Mouse (Mus musculus): ENCODE results near the gene Col25a1. TPM values are rescaled to one million over a fixed set of nuclear protein-coding genes. Genes with fewer than 3 reads are reported as not detected.

Col25a1 gene
- polyA plus RNA-seq, 1 experiment from 2014 or later, result 10.0 TPM

DNA sequence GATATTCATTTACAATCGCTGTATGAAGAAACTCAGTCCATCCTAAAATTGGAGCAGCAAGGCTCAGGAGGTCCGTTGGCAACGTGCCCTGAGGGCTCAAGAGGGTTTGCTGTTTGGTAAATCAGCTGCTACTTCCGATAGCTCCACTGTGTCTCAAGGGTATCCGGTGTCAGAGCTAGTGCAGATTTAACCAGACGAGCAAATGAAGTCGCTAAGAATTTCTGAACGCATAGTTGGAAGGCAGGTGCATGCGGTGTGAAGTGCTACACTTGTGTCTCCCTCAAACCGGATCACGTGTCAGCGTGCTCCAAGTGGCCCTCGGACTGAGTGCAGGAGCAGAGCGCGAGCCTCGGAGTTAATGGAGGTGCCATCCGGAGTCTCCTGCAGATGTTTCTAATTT lies 448.2 kb downstream of the Col25a1 start:
- 61% methylated on average over 17 of the region's 17 CpGs for WGBS
- H3K27ac ChIP-seq, result no peak overlapping the region
- H3K9me3 ChIP-seq (replicated peaks), result no peaks in the 10 kb centered on the region
- no peaks in the 10 kb centered on the region for H3K36me3 ChIP-seq
- H3K4me1 ChIP-seq, result peaks cover 4% of the 10 kb centered on the region
- no peak overlapping the region for H3K4me3 ChIP-seq
- no peak overlapping the region for H3K4me2 ChIP-seq (replicated peaks)
- no peak overlapping the region for H3K9ac ChIP-seq
- ATAC-seq (ENCODE audit: low FRiP score), result no peak
- H3K27me3 ChIP-seq, result no peaks in the 10 kb centered on the region

DNA sequence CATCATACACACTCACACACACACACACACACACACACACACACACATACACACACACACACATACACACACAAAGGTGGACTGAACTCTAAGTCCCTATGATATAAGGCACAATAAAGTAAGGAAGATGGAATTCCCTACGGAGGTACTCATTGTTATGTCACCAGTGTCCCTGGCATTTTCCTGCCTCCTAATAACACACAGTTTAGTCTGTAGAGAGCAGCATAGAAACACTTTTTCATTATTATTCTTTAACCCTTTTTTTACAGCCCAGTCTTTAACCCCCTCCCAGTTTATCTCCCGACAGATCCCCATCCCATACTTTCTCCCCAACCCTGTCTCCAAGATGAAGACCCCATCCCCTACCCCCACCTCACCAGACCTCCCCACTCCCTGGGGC lies 450.3 kb downstream of the Col25a1 start:
- Histone ChIP-seq H3K4me1 (peaks cover 4% of the 10 kb centered on the region), H3K4me3 (no peak overlapping the region), H3K27me3 (no peaks in the 10 kb centered on the region), H3K9ac (no peak overlapping the region), H3K36me3 (no peaks in the 10 kb centered on the region), H3K4me2 (replicated peaks) (no peak overlapping the region), H3K27ac (no peak overlapping the region), H3K9me3 (replicated peaks) (no peaks in the 10 kb centered on the region)
- 90% methylated on average over 2 of the region's 2 CpGs for WGBS
- ATAC-seq (ENCODE audit: low FRiP score), result no peak

DNA sequence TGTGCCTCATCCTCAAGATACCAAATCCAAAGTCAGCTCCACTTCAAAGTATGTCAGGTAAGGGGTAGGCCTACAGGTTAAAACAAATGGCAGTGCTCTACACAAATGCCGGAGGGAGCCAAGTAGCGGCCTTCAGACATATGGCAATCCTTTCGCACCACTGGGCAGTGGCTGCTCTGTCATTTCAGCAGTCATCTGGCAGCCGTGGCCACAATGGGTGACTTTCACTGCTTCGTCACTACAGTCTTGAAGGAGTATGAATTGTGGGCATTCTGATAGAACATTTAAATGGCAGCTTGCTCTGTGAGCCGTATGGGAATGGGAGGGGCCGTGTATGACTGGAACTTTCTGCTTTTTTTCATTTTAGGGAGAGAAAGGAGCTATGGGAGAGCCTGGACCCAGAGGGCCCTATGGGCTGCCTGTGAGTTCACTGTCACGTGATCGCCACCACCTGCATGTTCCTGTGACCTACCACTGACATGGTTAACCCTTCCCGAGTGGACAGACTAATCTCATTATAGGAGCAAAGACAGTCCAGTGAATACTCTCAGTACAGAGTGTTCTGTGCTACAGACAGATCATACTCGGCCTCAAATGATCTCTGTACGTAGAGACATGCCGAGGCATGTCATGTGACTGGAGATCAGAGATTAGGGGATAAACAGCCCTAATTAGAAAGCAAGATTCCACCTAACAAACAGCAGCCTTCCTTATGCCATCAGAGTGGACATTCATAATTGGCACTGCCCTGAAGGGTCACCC lies 451.8 kb downstream of the Col25a1 start:
- Histone ChIP-seq H3K9ac (no peak overlapping the region), H3K4me3 (no peak overlapping the region)
- ATAC-seq (ENCODE audit: low FRiP score), result no peak

DNA sequence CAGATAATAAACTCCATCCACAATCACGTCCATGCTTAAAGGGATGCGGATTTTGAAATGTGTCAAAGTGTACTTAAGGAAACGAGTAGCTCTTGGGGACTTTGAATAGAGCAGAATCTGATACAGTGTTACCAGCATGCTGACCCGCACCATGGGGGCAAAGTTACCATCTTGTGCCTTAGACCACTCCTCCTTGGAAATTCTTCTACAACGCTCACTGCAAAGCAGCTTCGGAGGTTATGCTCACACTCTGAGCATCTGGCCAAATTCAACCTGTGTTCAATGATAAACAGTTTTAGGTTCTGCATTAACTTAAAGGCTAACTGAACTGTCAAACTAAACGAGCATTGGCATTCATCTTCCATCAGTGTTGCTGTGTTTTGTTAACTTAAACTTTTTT lies 452.7 kb downstream of the Col25a1 start:
- Histone ChIP-seq H3K36me3 (no peaks in the 10 kb centered on the region), H3K4me1 (peaks cover 4% of the 10 kb centered on the region), H3K4me2 (replicated peaks) (no peak overlapping the region), H3K4me3 (no peak overlapping the region), H3K27me3 (no peaks in the 10 kb centered on the region), H3K27ac (no peak overlapping the region), H3K9ac (no peak overlapping the region), H3K9me3 (replicated peaks) (no peaks in the 10 kb centered on the region)
- WGBS, result 79% methylated on average over 7 of the region's 7 CpGs
- ATAC-seq (ENCODE audit: low FRiP score), result no peak

More for the DNA sequence above, 451.8 kb downstream of the Col25a1 start:
- 77% methylated on average over 13 of the region's 13 CpGs for WGBS
- no peaks in the 10 kb centered on the region for H3K9me3 ChIP-seq (replicated peaks)
- H3K36me3 ChIP-seq, result no peaks in the 10 kb centered on the region
- H3K27ac ChIP-seq, result no peak overlapping the region
- no peak overlapping the region for H3K4me2 ChIP-seq (replicated peaks)
- no peaks in the 10 kb centered on the region for H3K27me3 ChIP-seq
- H3K4me1 ChIP-seq, result peaks cover 4% of the 10 kb centered on the region

DNA sequence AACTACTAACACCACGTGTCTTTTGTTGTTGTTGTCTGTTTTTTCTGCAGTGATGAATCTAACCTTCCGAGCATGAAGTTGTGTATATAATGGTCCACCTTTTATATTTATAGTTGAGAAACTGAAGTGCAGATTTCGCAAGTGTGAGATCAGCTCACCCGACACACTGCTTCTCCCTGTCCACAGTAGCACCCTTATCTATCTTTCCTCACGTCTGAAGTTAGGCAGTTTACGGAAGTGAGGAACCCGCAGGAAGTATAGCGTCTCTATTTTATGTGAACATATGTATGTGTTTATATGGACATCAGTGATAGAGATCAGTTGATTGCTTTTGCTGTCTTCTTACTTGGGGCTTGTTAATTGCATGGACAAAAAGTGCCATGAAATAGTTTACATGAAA lies 463.7 kb downstream of the Col25a1 start:
- H3K36me3 ChIP-seq, result no peaks in the 10 kb centered on the region
- 91% methylated on average over 8 of the region's 8 CpGs for WGBS
- no peak overlapping the region for H3K27ac ChIP-seq
- no peaks in the 10 kb centered on the region for H3K9me3 ChIP-seq (replicated peaks)
- ATAC-seq (ENCODE audit: low FRiP score), result no peak
- no peaks in the 10 kb centered on the region for H3K4me1 ChIP-seq
- no peaks in the 10 kb centered on the region for H3K27me3 ChIP-seq
- no peak overlapping the region for H3K9ac ChIP-seq
- no peak overlapping the region for H3K4me2 ChIP-seq (replicated peaks)
- H3K4me3 ChIP-seq, result no peak overlapping the region

DNA sequence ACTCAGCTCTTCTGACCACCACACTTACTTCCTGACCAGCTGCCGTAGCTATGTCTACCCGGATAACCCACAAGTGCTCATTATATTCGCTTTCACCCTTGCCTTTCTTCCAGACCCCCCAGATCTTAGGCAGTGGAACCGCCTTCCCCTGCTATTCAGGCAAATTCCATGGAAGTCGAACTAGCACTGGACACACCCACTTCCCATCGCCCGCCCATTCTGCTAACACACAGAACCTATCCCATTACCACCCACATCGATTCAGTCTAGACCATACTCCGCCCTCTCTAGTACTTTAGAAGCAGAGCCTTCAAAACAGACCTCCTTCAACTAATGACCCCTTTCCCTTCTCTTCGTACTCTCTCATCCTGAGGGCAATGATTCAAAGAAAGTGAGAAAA lies 470.2 kb downstream of the Col25a1 start:
- no peaks in the 10 kb centered on the region for H3K4me1 ChIP-seq
- 85% methylated on average over 10 of the region's 10 CpGs for WGBS
- no peaks in the 10 kb centered on the region for H3K36me3 ChIP-seq
- no peaks in the 10 kb centered on the region for H3K9me3 ChIP-seq (replicated peaks)
- H3K4me3 ChIP-seq, result no peak overlapping the region
- H3K9ac ChIP-seq, result no peak overlapping the region
- H3K4me2 ChIP-seq (replicated peaks), result no peak overlapping the region
- no peaks in the 10 kb centered on the region for H3K27me3 ChIP-seq
- no peak overlapping the region for H3K27ac ChIP-seq
- ATAC-seq (ENCODE audit: low FRiP score), result no peak

DNA sequence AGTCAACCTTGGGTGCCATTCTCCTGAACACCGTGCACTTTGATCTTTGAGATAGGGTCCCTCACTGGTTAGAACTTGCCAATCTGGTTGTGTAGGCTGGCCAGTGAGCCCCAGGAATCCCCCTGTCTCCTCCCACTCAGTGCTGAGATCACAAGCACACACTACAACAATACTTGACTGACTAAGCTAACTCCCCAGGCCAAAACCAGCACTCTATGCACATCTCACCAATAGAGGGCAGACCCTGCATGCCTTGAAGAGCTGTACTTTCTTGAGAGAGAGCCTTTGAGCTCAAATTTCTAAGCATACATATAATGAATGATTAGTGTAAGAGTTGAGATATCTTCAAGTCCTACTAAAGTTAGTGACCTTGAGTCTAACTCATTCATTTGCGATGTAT lies 476.6 kb downstream of the Col25a1 start:
- WGBS, result 87% methylated on average over 2 of the region's 2 CpGs
- Histone ChIP-seq H3K36me3 (no peaks in the 10 kb centered on the region), H3K9ac (no peak overlapping the region), H3K4me2 (replicated peaks) (no peak overlapping the region), H3K9me3 (replicated peaks) (no peaks in the 10 kb centered on the region), H3K27me3 (no peaks in the 10 kb centered on the region), H3K4me3 (no peak overlapping the region), H3K4me1 (no peaks in the 10 kb centered on the region), H3K27ac (no peak overlapping the region)
- ATAC-seq (ENCODE audit: low FRiP score), result no peak

DNA sequence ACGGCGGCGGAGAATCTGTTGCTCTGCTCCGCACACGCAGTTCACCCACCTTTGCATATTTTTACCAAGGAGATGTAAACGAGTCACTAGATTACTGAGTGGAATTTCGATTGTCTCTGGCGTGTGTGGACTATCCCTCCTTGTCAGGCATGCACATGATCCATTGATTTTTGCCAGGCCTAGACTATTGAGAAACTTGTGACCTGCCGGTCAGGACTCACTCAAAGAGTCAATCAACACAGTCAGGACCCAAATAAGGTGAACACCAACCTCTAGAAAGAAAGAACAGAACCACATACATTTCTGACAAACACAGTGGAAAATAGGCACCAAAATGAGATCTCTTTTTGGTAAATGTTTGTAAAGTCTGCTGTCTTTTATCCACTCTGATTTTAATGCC lies 483.1 kb downstream of the Col25a1 start:
- Histone ChIP-seq H3K9me3 (replicated peaks) (no peaks in the 10 kb centered on the region), H3K4me2 (replicated peaks) (no peak overlapping the region), H3K27ac (no peak overlapping the region), H3K27me3 (no peaks in the 10 kb centered on the region), H3K9ac (no peak overlapping the region), H3K4me1 (peaks cover 4% of the 10 kb centered on the region), H3K4me3 (no peak overlapping the region), H3K36me3 (no peaks in the 10 kb centered on the region)
- no peak for ATAC-seq (ENCODE audit: low FRiP score)
- 87% methylated on average over 9 of the region's 9 CpGs for WGBS

DNA sequence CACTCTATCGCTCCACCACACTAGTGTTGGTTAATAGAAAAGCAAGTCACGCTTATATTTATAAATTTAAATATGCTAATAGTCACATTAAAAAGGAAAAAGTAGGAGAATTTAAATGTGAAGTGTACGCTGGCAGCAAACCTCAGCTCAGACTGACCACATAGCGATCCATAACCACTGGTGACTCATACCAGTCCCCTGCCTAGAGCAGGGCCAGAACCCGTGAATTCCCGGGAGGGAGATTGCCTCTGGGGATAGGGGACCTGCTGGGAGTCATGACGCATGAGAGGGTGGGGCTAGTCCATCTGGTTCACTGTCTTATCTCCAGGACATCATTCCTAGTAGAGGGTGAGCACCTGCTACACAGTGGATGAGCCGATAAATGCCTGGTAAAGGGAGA lies 484.3 kb downstream of the Col25a1 start:
- H3K27me3 ChIP-seq, result no peaks in the 10 kb centered on the region
- WGBS, result 67% methylated on average over 8 of the region's 8 CpGs
- H3K4me1 ChIP-seq, result peaks cover 4% of the 10 kb centered on the region
- H3K27ac ChIP-seq, result no peak overlapping the region
- no peaks in the 10 kb centered on the region for H3K9me3 ChIP-seq (replicated peaks)
- no peak overlapping the region for H3K4me3 ChIP-seq
- H3K36me3 ChIP-seq, result no peaks in the 10 kb centered on the region
- no peak overlapping the region for H3K4me2 ChIP-seq (replicated peaks)
- H3K9ac ChIP-seq, result no peak overlapping the region
- ATAC-seq (ENCODE audit: low FRiP score), result no peak

DNA sequence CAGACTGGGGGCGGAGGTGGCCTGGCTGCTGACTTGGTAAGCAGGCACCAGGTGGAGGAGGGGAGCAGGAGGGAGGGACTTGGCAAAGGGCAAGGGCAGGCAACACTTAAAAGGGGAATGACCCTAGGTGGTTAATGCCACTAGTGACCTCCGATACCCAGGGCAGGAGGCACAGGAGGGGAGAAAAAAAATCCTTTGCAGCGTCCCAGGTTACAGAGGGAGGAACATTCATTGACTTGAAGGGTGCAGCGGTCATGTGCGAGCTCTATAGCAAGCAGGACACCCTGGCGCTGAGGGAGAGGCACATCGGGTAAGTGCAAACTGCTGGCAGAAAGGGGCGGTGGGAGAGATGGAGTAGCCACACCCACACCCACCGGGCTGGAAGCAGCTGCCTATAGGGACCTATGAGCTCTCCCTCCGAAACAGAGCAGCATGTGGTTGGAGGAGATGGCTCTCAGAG lies 486.2 kb downstream of the Col25a1 start, which contains the start of gene Etnppl:
Gene Etnppl (plus strand): TSS at position 10 of the 460 bp plus-strand sequence.
- H3K9me3 ChIP-seq (replicated peaks), result no peaks in the 10 kb centered on the region
- H3K4me3 ChIP-seq, result no peak within 1 kb of the TSS
- no peak within 1 kb of the TSS for H3K27ac ChIP-seq
- WGBS, result 6% methylated on average over 10 of the region's 10 CpGs
- H3K36me3 ChIP-seq, result no peaks in the 10 kb centered on the region
- H3K27me3 ChIP-seq, result no peaks in the 10 kb centered on the region
- H3K4me1 ChIP-seq, result peaks cover 4% of the 10 kb centered on the region
- no peak for ATAC-seq (ENCODE audit: low FRiP score)
- H3K4me2 ChIP-seq (replicated peaks), result peak within 1 kb of the TSS; percentile 45
- no peak within 1 kb of the TSS for H3K9ac ChIP-seq

DNA sequence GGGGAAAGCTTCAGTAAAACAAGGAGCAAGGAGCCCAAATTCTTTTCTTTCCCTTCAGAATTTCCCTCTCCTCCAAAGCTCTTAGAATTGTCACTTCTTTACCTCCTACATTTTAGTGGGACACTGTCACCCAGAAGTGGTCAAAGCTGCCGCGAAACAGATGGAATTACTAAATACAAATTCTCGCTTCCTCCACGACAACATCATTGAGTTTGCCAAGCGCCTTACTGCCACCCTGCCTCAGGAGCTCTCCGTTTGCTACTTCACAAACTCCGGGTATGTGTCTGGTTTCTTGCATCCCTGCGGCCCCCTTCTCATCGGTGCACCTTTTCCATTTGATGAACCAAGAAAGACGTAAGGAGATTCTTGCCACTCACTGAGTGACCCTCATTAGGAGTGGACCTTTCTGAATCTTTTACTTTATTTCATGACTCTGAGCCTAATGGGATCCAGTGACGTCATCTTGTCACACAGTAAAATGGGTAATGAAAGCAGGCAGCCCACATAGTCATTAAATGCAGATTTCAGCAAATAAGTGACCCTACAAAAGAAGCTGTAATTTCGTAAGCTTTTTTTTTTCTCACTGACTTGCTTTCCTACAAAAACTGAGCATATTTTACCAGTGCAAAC lies 489.3 kb downstream of the Col25a1 start:
- Histone ChIP-seq H3K36me3 (no peaks in the 10 kb centered on the region), H3K4me3 (no peak overlapping the region), H3K4me2 (replicated peaks) (no peak overlapping the region), H3K27ac (no peak overlapping the region), H3K4me1 (peaks cover 4% of the 10 kb centered on the region), H3K9me3 (replicated peaks) (no peaks in the 10 kb centered on the region), H3K27me3 (no peaks in the 10 kb centered on the region), H3K9ac (no peak overlapping the region)
- WGBS, result 79% methylated on average over 12 of the region's 12 CpGs
- no peak for ATAC-seq (ENCODE audit: low FRiP score)

DNA sequence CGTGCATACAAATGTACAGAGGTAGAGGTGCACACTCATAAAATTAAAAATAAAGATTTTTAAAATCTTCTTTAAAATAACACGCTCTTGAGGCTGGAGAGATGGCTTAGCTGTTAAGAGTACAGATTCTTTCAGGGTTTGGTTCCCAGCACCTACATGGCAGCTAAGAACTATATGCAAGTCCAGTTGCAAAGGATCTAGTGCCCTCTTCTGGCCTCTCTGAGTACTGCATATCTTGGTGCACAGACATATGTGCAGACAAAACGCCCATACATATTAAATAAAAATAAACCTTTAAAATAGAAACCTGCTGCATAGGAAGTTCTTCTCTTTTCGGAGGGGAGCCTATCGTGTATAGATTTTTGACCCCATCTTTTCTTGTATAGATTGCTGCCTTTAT lies 497.1 kb downstream of the Col25a1 start:
- Histone ChIP-seq H3K9ac (no peak overlapping the region), H3K4me1 (no peaks in the 10 kb centered on the region), H3K27ac (no peak overlapping the region), H3K4me2 (replicated peaks) (no peak overlapping the region), H3K4me3 (no peak overlapping the region), H3K27me3 (no peaks in the 10 kb centered on the region), H3K9me3 (replicated peaks) (0 out of 2 replicates have a peak, but pooled peaks cover 3% of the 10 kb centered on the region), H3K36me3 (no peaks in the 10 kb centered on the region)
- 89% methylated on average over 5 of the region's 5 CpGs for WGBS
- no peak for ATAC-seq (ENCODE audit: low FRiP score)

DNA sequence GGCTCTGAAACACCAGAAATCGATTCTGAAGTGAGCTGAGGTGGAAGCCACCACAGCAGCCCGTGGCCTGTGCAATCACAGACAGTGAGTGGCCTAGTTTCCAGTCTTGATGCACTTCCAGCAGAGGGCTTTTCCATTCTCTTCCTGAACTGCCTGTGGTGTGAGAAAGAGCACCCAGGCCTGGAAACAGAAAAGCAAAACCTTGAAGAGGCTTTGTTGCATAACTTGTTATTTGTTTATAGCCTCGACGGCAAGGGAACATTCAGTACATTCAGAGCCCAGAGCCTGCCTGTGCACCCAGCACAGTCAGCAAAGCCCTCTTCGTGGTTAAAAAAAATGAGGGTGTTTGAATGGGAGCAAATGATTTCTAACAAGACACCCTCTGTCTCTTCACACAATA lies 502.6 kb downstream of the Col25a1 start:
- Histone ChIP-seq H3K9me3 (replicated peaks) (no peaks in the 10 kb centered on the region), H3K27me3 (no peaks in the 10 kb centered on the region), H3K4me1 (no peaks in the 10 kb centered on the region), H3K9ac (no peak overlapping the region), H3K27ac (no peak overlapping the region), H3K36me3 (no peaks in the 10 kb centered on the region), H3K4me2 (replicated peaks) (no peak overlapping the region), H3K4me3 (no peak overlapping the region)
- WGBS, result 77% methylated on average over 5 of the region's 5 CpGs
- no peak for ATAC-seq (ENCODE audit: low FRiP score)

All from hindbrain, embryonic 12.5 days (tissue).